Mouse (Mus musculus): ENCODE data around the gene Col28a1.

DNA sequence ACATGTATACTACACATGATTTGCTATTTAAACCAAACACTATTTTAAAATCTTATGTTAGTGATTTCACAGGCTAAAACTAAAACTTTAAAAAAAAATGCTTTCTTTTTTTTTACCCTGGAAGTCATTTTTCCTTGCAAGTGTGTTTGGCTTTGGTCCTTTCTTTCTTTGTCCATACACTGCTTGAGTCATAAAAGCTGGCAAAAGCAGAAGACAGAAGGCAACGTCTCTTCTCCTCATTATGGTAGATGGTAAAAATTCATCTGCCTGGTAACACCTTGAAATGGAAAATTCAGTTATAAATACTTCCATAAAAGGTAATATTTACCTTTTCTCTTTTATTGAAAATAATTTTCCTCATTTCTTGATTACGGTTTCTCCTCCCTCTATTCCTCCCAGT lies 16.3 kb downstream of the Col28a1 start:
- TF ChIP-seq GATA1 (IDR thresholded peaks at IDR 0.05; ENCODE audit: borderline replicate concordance, low read length) (no peak), FLI1 (IDR thresholded peaks at IDR 0.05; ENCODE audit: low read length) (no peak)

Measured in megakaryocyte, embryonic 14.5 days (primary cell).